Mouse (Mus musculus) embryonic facial prominence, embryonic 15.5 days (tissue): ENCODE measurements around the gene Med4. TPM values are rescaled to one million over a fixed set of nuclear protein-coding genes. Genes with fewer than 3 reads are reported as not detected.
A peak's percentile ranks its signal among the peaks of the same experiment; 100 is the strongest.
"Not testable (repeated sequence)": the region's sequence is repeated elsewhere in the genome, so short reads cannot be mapped to it uniquely, and the experiment has no call there.

Source experiments
- ATAC-seq: fragments of 200-750 bp; cut with Nextera tagmentation; 2 replicates; pipeline ENCODE4 v1.8.0; 2017; ENCODE audit warnings: low read depth, moderate TSS enrichment; ENCODE audit not compliant: insufficient number of reproducible peaks, low FRiP score, low TSS enrichment
- H3K27ac ChIP-seq: fragments of 300-500 bp; sonication (generic); replicated peaks from 2 replicates; pipeline ENCODE4 v1.5.1; 2015; ENCODE audit warnings: mild to moderate bottlenecking, inconsistent platforms
- H3K27me3 ChIP-seq: fragments of 300-500 bp; sonication (generic); 2 replicates; pipeline ENCODE4 v1.6.1; 2015; ENCODE audit warnings: inconsistent platforms
- H3K36me3 ChIP-seq: fragments of 300-500 bp; sonication (generic); 2 replicates; pipeline ENCODE4 v1.6.1; 2015; ENCODE audit warnings: mild to moderate bottlenecking, inconsistent platforms
- H3K4me1 ChIP-seq: fragments of 300-500 bp; sonication (generic); 2 replicates; pipeline ENCODE4 v1.6.1; 2015; ENCODE audit warnings: inconsistent platforms
- H3K4me2 ChIP-seq: fragments of 300-500 bp; sonication (generic); replicated peaks from 2 replicates; pipeline ENCODE4 v1.6.1; 2015; ENCODE audit warnings: mild to moderate bottlenecking, inconsistent platforms
- H3K4me3 ChIP-seq: fragments of 300-500 bp; sonication (generic); replicated peaks from 2 replicates; pipeline ENCODE4 v1.5.1; 2015; ENCODE audit warnings: mild to moderate bottlenecking, inconsistent platforms
- H3K9ac ChIP-seq: fragments of 300-500 bp; sonication (generic); 2 replicates; pipeline ENCODE4 v1.6.1; 2015; ENCODE audit warnings: inconsistent platforms
- H3K9me3 ChIP-seq: fragments of 300-500 bp; sonication (generic); replicated peaks from 2 replicates; pipeline ENCODE4 v1.6.1; 2016; ENCODE audit warnings: inconsistent platforms
- WGBS: fragments of 180-500 bp; shearing (Covaris S2); methylation state at CpG from one replicate; pipeline ENCODE4 v1.1.7; 2015; 5-methylcytosine and 5-hydroxymethylcytosine counted together
- polyA plus RNA-seq: library from polyadenylated mRNA; unstranded; fragments of >200 nt; fragmentation: Nextera tagmentation; extraction: Ambion mirVana; gene quantifications from 2 replicates; pipeline ENCODE4 v1.2.1, GENCODE M21; 2015

Med4 gene
- polyA plus RNA-seq, 1 experiment from 2014 or later: 82.8 TPM

DNA sequence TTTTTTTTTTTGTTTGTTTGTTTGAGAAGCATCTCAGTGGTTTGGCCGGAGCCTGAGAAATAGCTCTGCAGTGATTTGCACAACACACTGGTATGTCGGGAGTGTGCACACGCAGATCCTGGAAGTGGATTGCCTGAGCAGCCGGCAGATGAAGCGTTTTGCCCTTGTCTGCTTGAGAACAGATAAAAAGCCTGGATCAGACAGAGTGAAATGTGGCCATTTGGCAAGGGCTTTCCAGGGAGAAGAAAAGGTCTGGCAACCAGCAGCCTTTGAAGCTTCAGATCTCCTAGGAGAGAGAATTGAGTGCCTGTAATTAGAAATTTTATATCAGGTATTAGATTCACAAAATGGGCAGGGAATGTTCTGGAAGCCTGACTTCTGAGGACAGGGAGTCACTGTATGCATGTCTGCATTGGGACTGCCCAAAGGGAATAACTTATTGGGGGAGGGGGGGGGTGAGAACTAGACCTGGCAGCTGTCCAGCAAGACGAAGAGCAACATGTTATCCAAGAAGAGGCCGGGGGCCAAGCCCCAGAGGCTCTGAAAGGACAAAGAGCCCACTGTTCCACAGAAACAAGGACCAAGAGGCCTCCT is 7.1 kb upstream of the Med4 start:
- no peaks in the 10 kb centered on the region for H3K27me3 ChIP-seq
- peak overlapping the region; percentile 31; the same call in 1 of the 2 replicates for H3K27ac ChIP-seq
- ATAC-seq: peak; percentile 69; the same call in 1 of the 2 replicates
- H3K4me3 ChIP-seq: no peak overlapping the region
- H3K4me1 ChIP-seq: peaks cover 14% of the 10 kb centered on the region
- H3K36me3 ChIP-seq: no peaks in the 10 kb centered on the region
- no peaks in the 10 kb centered on the region for H3K9me3 ChIP-seq
- no peak overlapping the region for H3K9ac ChIP-seq
- WGBS: 22% methylated on average over 7 of the region's 7 CpGs
- no peak overlapping the region for H3K4me2 ChIP-seq

DNA sequence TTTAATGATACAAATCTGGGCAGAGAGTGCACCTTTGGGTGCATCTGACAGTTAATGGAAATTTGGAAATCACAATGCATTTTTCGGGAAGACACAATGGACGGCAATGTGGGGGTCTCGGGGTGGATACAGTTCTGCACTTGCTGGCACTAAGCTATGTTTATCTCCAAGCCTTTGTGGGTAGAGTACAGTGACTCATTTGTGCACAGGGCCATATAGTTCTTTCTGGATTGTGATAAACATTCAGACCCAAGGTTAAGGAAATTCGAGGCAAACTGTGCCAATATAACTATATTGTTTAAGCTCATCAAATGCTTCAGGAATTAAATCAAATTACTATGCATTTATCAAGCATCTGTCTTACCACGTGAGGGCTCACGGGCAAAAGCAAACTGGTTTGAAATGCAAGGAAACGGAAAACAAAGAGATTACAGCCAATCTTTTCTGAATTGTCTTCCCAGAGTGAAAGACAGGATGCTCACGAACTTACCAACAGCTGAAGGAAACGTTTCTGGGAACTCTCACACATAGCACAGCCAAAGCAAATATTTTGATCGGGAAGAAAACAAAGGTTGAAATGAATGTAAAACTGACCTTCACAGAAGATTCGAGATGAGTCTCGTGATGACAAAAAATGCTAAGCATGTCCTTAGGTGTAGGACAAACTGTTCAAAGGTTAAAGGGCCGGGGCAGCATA is 6.4 kb upstream of the Med4 start:
- ATAC-seq: peak; percentile 34; the same call in 1 of the 2 replicates
- Histone ChIP-seq H3K4me2 (no peak overlapping the region), H3K27ac (peak overlapping the region; percentile 31), H3K9ac (no peak overlapping the region), H3K9me3 (no peaks in the 10 kb centered on the region), H3K4me1 (peaks cover 14% of the 10 kb centered on the region), H3K27me3 (no peaks in the 10 kb centered on the region), H3K4me3 (no peak overlapping the region), H3K36me3 (no peaks in the 10 kb centered on the region)
- WGBS: 50% methylated on average over 13 of the region's 13 CpGs

DNA sequence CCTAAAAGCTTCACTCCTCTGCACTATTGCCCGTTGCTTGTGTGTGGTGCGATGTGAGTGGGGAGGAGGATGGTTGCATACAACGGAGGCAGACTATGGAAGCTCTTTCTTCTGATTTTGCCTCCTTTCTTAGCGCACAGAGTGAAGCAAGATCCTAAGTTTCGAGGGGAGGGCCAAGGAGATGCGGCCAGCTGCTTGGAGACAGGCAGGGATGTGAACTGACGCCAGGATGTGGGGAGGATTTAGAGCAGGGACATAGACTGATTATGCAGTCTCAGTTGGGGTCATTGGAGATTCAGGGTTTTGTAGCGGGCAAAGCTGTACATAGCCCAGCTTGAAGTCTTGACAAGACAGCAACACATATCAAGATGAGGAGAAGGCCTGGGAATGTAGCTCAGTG is 3.5 kb upstream of the Med4 start:
- Histone ChIP-seq H3K9ac (no peak overlapping the region), H3K4me1 (peaks cover 23% of the 10 kb centered on the region), H3K9me3 (no peaks in the 10 kb centered on the region), H3K4me2 (no peak overlapping the region), H3K27ac (no peak overlapping the region), H3K4me3 (no peak overlapping the region), H3K36me3 (no peaks in the 10 kb centered on the region), H3K27me3 (no peaks in the 10 kb centered on the region)
- WGBS: 60% methylated on average over 8 of the region's 8 CpGs
- ATAC-seq: no peak

DNA sequence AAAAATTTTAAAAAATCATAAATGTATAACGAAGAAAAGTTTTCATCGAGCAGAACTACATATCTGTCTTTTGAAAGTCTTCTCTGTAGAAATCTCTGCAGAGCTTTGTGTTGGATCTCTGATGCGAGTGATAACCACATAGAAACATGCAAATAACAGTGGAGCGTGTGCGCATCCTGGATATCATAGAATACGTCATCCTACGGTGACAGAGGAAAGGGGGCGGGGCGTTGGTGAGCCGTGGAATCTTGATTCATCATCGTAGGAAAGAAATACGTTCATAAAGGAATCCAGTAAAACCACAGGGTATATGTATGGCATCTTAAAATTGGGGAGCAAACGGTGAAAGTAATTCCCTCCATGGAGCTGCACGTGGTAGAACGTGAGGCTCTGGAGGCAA is 2.6 kb upstream of the Med4 start:
- Histone ChIP-seq H3K36me3 (0 out of 2 replicates have a peak, but pooled peaks cover 6% of the 10 kb centered on the region), H3K4me3 (no peak overlapping the region), H3K4me1 (peaks cover 21% of the 10 kb centered on the region), H3K27ac (no peak overlapping the region), H3K9me3 (no peaks in the 10 kb centered on the region), H3K27me3 (no peaks in the 10 kb centered on the region), H3K9ac (no peak overlapping the region), H3K4me2 (no peak overlapping the region)
- WGBS: 77% methylated on average over 15 of the region's 15 CpGs
- ATAC-seq: no peak

DNA sequence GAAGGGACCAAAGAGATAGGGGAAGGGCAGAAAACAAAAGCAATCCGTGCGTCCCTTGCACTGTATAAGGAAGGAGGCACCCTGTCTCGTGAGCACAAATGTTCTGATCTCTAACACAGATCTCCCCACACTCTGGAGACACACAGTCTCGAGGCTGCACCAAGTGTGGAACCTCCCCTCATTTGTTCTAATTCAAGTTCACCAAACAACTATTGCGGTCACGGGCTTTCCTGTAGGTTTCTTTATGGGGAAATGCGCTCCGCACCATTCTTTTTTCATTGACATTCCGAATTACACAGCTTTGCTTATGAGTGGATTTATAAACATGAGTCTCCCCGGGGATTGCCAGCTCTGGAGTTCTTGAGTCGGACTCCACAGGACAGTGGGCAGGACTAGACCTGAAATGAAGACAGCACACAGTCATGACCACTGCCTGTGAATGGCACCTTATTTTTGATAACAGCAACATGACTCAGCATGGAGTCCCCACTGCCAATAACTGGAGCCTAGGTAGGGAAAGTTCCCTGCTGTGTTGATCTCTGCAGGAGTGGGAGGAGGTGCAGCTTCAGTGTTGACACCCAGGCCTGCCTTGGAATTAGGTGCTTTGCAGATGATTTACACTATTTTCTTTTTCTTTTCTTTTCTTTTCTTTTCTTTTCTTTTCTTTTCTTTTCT is 2.0 kb upstream of the Med4 start:
- 62% methylated on average over 11 of the region's 11 CpGs for WGBS
- Histone ChIP-seq H3K9ac (no peak overlapping the region), H3K27me3 (no peaks in the 10 kb centered on the region), H3K36me3 (peaks cover 10% of the 10 kb centered on the region; the same call in 1 of the 2 replicates), H3K27ac (no peak overlapping the region), H3K9me3 (no peaks in the 10 kb centered on the region), H3K4me2 (no peak overlapping the region), H3K4me1 (peaks cover 22% of the 10 kb centered on the region), H3K4me3 (no peak overlapping the region)
- ATAC-seq: no peak

DNA sequence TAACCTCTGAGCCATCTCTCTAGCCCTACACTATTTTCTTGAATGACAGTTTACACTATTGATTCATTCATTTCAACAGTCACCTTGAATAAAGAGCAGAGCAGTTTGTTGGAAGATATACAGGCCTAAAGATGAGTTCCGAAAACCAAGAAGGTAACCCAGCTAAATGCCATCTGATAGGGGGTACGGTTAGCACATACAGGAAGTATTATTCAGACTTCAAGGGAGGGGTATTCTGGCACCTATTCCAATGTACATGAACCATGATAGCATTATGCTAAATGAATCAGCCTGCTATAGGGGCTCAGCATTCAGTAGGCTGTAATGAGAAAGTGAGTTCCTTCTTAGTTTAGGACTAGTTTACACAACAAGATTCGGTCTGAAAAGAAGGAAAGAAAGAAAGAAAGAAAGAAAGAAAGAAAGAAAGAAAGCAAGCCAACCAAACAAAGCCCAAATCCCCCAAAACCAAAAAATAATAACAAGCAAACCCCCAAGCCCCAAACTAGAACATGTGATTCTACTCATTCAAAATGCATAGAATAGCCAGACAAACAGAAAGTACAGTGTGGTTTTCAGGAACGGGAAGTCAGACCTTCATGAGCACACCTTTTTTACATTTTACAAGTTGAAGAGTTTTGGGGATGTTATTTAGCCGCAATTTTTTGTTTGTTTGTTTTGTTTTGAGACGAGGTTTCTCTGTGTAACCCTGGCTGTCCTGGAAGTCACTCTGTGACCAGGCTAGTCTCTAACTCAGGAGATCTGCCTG is 1.0 kb upstream of the Med4 start:
- no peaks in the 10 kb centered on the region for H3K27me3 ChIP-seq
- H3K9me3 ChIP-seq: no peaks in the 10 kb centered on the region
- H3K4me3 ChIP-seq: no peak overlapping the region
- H3K27ac ChIP-seq: no peak overlapping the region
- H3K9ac ChIP-seq: no peak overlapping the region
- H3K4me2 ChIP-seq: no peak overlapping the region
- 90% methylated on average over 6 of the region's 6 CpGs for WGBS
- peaks cover 10% of the 10 kb centered on the region; the same call in 1 of the 2 replicates for H3K36me3 ChIP-seq
- H3K4me1 ChIP-seq: peaks cover 18% of the 10 kb centered on the region
- ATAC-seq: no peak

DNA sequence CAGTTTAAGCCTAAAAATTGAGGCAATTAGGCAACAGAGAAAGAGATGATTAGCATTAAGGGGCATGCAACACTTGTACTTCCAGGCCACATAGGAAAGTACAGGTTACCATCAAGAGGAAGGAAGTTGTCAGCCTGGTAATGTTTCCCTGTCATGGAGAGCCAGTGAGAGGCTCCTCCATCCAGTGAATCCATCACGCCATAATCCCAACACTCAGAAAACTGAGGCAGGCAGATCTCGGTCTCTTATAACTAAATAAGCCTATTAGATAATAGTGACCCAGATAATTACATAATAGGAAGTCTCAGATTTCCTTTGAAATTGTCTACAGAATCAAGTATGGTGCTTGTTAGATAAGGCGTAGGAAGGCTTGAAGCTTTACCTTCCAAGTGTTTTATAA is 14.3 kb downstream of the Med4 start:
- Histone ChIP-seq H3K27ac (no peak overlapping the region), H3K9me3 (no peaks in the 10 kb centered on the region), H3K4me3 (no peak overlapping the region), H3K27me3 (no peaks in the 10 kb centered on the region), H3K36me3 (no peaks in the 10 kb centered on the region), H3K4me2 (no peak overlapping the region), H3K4me1 (no peaks in the 10 kb centered on the region), H3K9ac (no peak overlapping the region)
- WGBS: 60% methylated on average over 3 of the region's 3 CpGs
- ATAC-seq: no peak

DNA sequence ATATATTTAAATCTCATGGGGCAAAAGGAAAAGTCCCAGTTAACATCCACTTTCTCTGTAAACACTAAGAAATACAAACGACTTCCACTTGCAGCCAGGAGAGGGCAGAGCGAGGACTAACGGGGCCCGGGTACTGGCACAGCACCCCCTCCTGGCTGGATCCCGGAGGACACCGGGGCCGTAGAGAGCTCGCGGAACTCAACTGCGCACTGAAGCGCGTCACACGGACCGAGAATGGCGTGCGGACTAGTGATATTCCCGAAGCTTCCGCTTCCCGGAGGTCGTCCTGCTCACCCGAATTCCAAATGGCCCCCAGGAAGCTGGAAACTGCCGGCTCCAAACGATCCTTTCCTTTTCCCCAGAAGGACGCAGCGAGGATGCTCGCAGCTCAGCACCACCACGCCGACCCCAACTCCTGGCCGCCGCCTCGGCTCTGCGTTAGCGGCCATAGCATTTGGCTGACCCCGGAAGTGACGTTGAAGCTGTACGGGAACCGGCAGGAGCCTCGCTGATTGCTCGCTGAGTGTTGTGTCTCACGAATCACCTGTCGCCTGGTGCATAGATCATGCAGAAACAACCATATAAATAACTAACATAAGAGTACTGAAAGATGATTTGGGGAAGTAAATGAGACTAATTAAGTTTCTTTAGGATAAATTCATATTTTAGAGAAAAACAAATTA is 15.1 kb downstream of the Med4 start, which contains the start of gene Sucla2:
Gene Sucla2 (plus strand): TSS at position 554 of the 683 bp plus-strand sequence.
- H3K9me3 ChIP-seq: no peaks in the 10 kb centered on the region
- H3K4me2 ChIP-seq: peak within 1 kb of the TSS; percentile 44
- H3K9ac ChIP-seq: peak within 1 kb of the TSS; percentile 33; the same call in 1 of the 2 replicates
- no peaks in the 10 kb centered on the region for H3K36me3 ChIP-seq
- peak; percentile 99 for ATAC-seq
- no peaks in the 10 kb centered on the region for H3K4me1 ChIP-seq
- H3K4me3 ChIP-seq: peak within 1 kb of the TSS; percentile 56
- WGBS: under 1% methylated on average over 41 of the region's 41 CpGs
- H3K27ac ChIP-seq: peak within 1 kb of the TSS; percentile 90
- no peaks in the 10 kb centered on the region for H3K27me3 ChIP-seq

DNA sequence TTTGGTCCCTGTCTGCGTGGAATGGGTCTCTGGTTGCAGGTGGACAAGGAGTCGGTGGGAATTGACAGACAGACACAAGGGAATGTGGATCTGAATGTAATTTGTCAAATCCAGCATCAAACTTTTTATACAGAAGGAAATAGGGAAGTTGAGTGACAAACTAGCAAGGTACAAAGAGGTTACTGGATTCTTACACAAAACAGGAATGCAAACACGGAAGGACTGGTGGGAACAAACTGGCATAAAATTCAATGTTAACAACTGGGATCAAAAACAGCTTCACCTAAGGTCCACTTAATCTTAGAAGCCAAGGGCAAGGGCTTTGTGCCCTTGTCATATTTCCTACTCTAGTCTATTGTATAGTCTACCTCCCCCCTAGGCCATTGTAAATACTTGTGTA is 18.8 kb downstream of the Med4 start:
- H3K4me2 ChIP-seq, H3K4me3 ChIP-seq, H3K9ac ChIP-seq, ATAC-seq, H3K27ac ChIP-seq, H3K36me3 ChIP-seq, H3K27me3 ChIP-seq, H3K4me1 ChIP-seq, H3K9me3 ChIP-seq: not testable (repeated sequence)
- 80% methylated on average over 3 of the region's 3 CpGs for WGBS

DNA sequence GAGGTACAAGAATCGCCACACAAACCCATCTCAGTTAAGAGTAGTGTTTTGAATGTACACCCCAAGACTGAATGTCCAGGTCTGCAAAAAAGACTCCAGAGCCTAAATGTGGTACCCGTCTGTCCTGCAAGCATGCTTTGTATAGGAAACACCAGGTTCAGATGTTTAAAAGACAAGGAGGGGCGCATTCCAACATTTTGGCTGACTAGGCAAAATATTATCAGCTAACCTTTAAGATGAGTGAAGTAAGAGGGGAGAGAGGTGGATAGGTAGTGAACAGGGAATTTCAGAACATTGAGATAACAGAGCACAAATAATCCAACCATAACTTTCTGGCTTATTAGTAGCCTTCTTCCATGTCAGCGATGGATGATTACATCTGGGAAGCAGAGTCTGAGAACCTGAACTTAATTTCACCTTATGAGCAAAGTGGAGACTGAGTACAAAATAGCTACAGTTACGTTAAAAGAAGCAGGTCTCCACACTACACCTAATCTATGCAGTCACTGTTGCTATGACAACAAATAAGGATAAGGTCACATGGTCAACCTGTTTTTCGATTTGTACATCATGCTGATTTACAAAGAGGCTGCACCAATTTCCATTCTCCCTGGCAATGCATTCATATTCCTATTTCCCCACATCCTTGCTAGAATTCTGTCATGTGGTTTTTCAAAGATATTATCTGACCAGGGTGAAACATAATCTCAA is 24.1 kb downstream of the Med4 start:
- WGBS: 59% methylated on average over 6 of the region's 6 CpGs
- ATAC-seq: no peak

More for the DNA sequence above, 24.1 kb downstream of the Med4 start:
- no peaks in the 10 kb centered on the region for H3K36me3 ChIP-seq
- H3K4me2 ChIP-seq: no peak overlapping the region
- H3K27ac ChIP-seq: no peak overlapping the region
- H3K9ac ChIP-seq: no peak overlapping the region
- H3K9me3 ChIP-seq: no peaks in the 10 kb centered on the region
- H3K27me3 ChIP-seq: no peaks in the 10 kb centered on the region
- H3K4me3 ChIP-seq: no peak overlapping the region
- H3K4me1 ChIP-seq: no peaks in the 10 kb centered on the region
